Mouse (Mus musculus): ENCODE data around the gene Rbfox1. TPM values are rescaled to one million over a fixed set of nuclear protein-coding genes. Genes with fewer than 3 reads are reported as not detected.
A peak's percentile ranks its signal among the peaks of the same experiment; 100 is the strongest.

The Rbfox1 gene
- polyA plus RNA-seq, 1 experiment from 2014 or later: 125 TPM

DNA sequence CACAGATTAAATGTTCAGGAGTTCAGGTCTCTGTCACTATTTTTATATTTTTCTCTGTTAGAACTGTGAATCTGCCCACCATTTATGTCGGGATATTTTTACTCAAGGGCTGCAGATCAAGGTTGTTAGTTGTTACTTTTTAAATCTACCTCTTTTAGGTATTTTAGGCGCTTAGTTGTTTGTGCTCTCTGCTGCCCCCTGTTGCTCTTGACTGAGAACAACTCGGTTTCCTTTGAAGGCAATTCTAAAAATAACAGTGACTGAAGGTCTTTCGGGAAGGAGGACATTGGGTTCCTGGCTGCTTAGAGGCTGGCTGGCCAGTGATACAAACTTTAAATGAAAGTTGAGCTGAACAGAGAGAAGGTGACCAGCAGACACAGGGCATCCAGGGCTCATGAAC lies 54.9 kb downstream of the Rbfox1 start:
- H3K27me3 ChIP-seq (ENCODE audit: control insufficient read depth, insufficient read depth, low read length): no peaks in the 10 kb centered on the region
- H3K4me2 ChIP-seq (ENCODE audit: low read length): no peak overlapping the region
- H3K9ac ChIP-seq (replicated peaks; ENCODE audit: low read length): no peak overlapping the region
- 68% methylated on average over 4 of the region's 4 CpGs for WGBS
- no peaks in the 10 kb centered on the region for H3K9me3 ChIP-seq (ENCODE audit: control insufficient read depth, low read length)
- no peaks in the 10 kb centered on the region for H3K4me1 ChIP-seq (ENCODE audit: control insufficient read depth, insufficient read depth, low read length)
- peak; percentile 26 for DNase-seq
- no peak overlapping the region for H3K27ac ChIP-seq (replicated peaks; ENCODE audit: low read depth, low read length)
- no peak for ATAC-seq (ENCODE audit: low FRiP score, low TSS enrichment)
- no peaks in the 10 kb centered on the region for H3K36me3 ChIP-seq (ENCODE audit: control insufficient read depth, insufficient read depth, low read length)
- H3K4me3 ChIP-seq (replicated peaks; ENCODE audit: low read depth, low read length): no peak overlapping the region

DNA sequence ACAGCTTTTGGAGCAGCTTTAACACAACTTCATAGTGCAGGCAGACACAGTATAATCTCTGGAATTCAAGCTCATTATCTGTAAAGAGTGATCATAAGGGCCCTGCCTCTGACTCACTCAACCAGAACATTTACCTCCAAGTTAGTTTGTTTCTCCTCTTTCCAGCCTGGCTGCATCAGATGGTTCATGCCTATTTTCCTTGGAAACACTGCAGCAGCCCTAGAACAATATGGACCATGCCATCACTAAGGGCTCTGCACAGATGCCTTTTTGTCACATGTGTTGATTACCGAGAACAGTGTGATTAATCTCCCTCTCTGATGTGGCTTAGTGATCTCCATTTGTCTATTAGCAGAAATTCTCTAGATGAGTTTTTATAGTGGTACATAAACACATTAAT lies 60.5 kb downstream of the Rbfox1 start:
- WGBS: 56% methylated on average over 1 of the region's 1 CpGs
- no peak overlapping the region for H3K4me2 ChIP-seq (ENCODE audit: low read length)

DNA sequence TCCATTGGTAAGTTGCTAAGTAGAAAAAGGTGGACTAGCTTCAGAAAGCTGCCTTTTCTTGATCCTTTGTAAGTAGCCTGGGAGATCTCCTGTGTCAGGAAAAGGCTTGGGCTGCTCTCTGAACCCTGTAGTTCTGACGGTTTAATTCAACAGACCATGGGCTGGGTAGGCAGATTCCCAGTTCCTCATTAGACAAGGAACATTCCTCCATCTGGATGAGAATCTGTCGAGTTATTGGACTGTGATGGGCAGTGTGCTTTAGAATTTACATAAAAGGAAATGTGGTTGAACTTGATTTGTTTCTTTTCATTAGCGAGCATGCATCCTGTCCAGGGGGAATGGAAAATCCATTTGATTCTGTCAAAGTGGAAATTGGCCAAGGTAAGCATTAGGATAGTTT lies 68.0 kb downstream of the Rbfox1 start:
- Histone ChIP-seq H3K4me1 (ENCODE audit: control insufficient read depth, insufficient read depth, low read length) (no peaks in the 10 kb centered on the region), H3K4me3 (replicated peaks; ENCODE audit: low read depth, low read length) (no peak overlapping the region), H3K4me2 (ENCODE audit: low read length) (no peak overlapping the region), H3K9ac (replicated peaks; ENCODE audit: low read length) (no peak overlapping the region), H3K36me3 (ENCODE audit: control insufficient read depth, insufficient read depth, low read length) (no peaks in the 10 kb centered on the region), H3K9me3 (ENCODE audit: control insufficient read depth, low read length) (no peaks in the 10 kb centered on the region), H3K27ac (replicated peaks; ENCODE audit: low read depth, low read length) (no peak overlapping the region), H3K27me3 (ENCODE audit: control insufficient read depth, insufficient read depth, low read length) (no peaks in the 10 kb centered on the region)
- ATAC-seq (ENCODE audit: low FRiP score, low TSS enrichment) (no peak), DNase-seq (no peak)
- 73% methylated on average over 3 of the region's 3 CpGs for WGBS

More for the DNA sequence above, 60.5 kb downstream of the Rbfox1 start:
- Histone ChIP-seq H3K27ac (replicated peaks; ENCODE audit: low read depth, low read length) (no peak overlapping the region), H3K4me3 (replicated peaks; ENCODE audit: low read depth, low read length) (no peak overlapping the region), H3K9ac (replicated peaks; ENCODE audit: low read length) (no peak overlapping the region), H3K27me3 (ENCODE audit: control insufficient read depth, insufficient read depth, low read length) (no peaks in the 10 kb centered on the region), H3K9me3 (ENCODE audit: control insufficient read depth, low read length) (no peaks in the 10 kb centered on the region), H3K36me3 (ENCODE audit: control insufficient read depth, insufficient read depth, low read length) (no peaks in the 10 kb centered on the region), H3K4me1 (ENCODE audit: control insufficient read depth, insufficient read depth, low read length) (no peaks in the 10 kb centered on the region)
- ATAC-seq (ENCODE audit: low FRiP score, low TSS enrichment) (no peak), DNase-seq (no peak)

DNA sequence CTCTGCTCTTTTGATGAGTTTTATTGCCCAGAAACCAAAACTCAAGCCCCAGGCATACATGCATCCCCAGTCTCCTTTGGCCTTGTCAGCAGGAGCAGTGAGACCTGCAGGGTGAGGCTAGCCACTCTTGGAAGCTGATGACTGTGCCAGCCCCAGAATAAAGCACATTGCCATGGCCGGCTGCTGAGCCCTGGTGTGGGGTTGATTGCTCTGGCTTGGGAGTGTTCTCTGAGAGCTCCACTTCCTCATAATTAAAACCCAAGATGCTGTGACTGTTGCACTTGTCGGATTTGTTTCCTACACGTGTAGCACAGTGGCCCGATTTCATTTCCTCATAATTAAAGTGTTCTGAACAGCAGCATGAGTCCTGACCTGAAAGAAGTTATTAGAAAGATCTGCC lies 72.3 kb downstream of the Rbfox1 start:
- Histone ChIP-seq H3K27ac (replicated peaks; ENCODE audit: low read depth, low read length) (no peak overlapping the region), H3K4me3 (replicated peaks; ENCODE audit: low read depth, low read length) (no peak overlapping the region), H3K4me2 (ENCODE audit: low read length) (no peak overlapping the region), H3K4me1 (ENCODE audit: control insufficient read depth, insufficient read depth, low read length) (no peaks in the 10 kb centered on the region), H3K27me3 (ENCODE audit: control insufficient read depth, insufficient read depth, low read length) (no peaks in the 10 kb centered on the region), H3K36me3 (ENCODE audit: control insufficient read depth, insufficient read depth, low read length) (no peaks in the 10 kb centered on the region), H3K9ac (replicated peaks; ENCODE audit: low read length) (no peak overlapping the region), H3K9me3 (ENCODE audit: control insufficient read depth, low read length) (no peaks in the 10 kb centered on the region)
- 82% methylated on average over 4 of the region's 4 CpGs for WGBS
- DNase-seq: no peak
- ATAC-seq (ENCODE audit: low FRiP score, low TSS enrichment): no peak

DNA sequence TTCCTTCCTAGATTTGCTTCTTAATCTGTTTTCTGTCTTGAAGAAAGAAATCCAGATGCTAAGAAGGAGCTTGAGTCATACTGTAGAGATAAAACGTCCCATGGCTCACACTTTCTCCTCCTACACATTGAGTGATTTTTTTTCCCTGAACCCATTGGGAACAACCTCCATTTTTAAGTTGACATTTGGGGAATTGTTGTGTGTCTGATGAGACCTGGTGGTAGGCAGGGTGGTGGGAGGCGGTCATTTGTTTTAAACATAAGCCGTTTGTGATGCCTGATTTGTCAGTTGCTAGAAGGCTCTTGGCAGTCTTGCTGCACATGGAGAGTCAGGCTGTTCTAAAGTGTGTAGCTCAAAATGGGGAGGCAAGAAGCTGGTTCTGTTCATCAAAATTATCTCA lies 76.6 kb downstream of the Rbfox1 start:
- no peaks in the 10 kb centered on the region for H3K4me1 ChIP-seq (ENCODE audit: control insufficient read depth, insufficient read depth, low read length)
- H3K27me3 ChIP-seq (ENCODE audit: control insufficient read depth, insufficient read depth, low read length): no peaks in the 10 kb centered on the region
- H3K4me2 ChIP-seq (ENCODE audit: low read length): no peak overlapping the region
- DNase-seq (no peak), ATAC-seq (ENCODE audit: low FRiP score, low TSS enrichment) (no peak)
- no peaks in the 10 kb centered on the region for H3K36me3 ChIP-seq (ENCODE audit: control insufficient read depth, insufficient read depth, low read length)
- H3K4me3 ChIP-seq (replicated peaks; ENCODE audit: low read depth, low read length): no peak overlapping the region
- H3K9ac ChIP-seq (replicated peaks; ENCODE audit: low read length): no peak overlapping the region
- no peaks in the 10 kb centered on the region for H3K9me3 ChIP-seq (ENCODE audit: control insufficient read depth, low read length)
- 88% methylated on average over 3 of the region's 3 CpGs for WGBS
- no peak overlapping the region for H3K27ac ChIP-seq (replicated peaks; ENCODE audit: low read depth, low read length)

DNA sequence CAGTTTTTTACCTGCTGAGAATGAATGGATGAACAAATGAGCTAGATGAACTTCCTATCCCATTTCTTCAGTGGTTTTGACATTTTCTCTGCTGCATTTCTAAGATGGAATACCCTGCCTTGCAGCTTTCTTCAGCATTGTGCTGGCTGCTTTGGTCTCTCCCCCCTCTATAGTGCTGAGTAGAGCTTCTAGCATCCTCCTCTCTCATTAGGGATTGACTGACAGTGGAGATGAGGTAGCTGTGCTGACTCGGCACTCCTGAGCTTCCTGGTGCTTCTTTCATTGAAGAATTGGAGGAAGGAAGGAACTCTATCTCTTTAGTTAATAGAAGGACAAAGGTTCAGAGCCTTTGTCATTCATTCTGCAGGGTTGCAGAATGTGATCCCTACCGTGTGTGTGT lies 89.0 kb downstream of the Rbfox1 start:
- H3K27me3 ChIP-seq (ENCODE audit: control insufficient read depth, insufficient read depth, low read length): no peaks in the 10 kb centered on the region
- DNase-seq (no peak), ATAC-seq (ENCODE audit: low FRiP score, low TSS enrichment) (no peak)
- 47% methylated on average over 2 of the region's 2 CpGs for WGBS
- no peak overlapping the region for H3K4me2 ChIP-seq (ENCODE audit: low read length)
- no peaks in the 10 kb centered on the region for H3K36me3 ChIP-seq (ENCODE audit: control insufficient read depth, insufficient read depth, low read length)
- H3K9me3 ChIP-seq (ENCODE audit: control insufficient read depth, low read length): no peaks in the 10 kb centered on the region
- H3K4me1 ChIP-seq (ENCODE audit: control insufficient read depth, insufficient read depth, low read length): no peaks in the 10 kb centered on the region
- H3K27ac ChIP-seq (replicated peaks; ENCODE audit: low read depth, low read length): no peak overlapping the region
- H3K4me3 ChIP-seq (replicated peaks; ENCODE audit: low read depth, low read length): no peak overlapping the region
- H3K9ac ChIP-seq (replicated peaks; ENCODE audit: low read length): no peak overlapping the region

DNA sequence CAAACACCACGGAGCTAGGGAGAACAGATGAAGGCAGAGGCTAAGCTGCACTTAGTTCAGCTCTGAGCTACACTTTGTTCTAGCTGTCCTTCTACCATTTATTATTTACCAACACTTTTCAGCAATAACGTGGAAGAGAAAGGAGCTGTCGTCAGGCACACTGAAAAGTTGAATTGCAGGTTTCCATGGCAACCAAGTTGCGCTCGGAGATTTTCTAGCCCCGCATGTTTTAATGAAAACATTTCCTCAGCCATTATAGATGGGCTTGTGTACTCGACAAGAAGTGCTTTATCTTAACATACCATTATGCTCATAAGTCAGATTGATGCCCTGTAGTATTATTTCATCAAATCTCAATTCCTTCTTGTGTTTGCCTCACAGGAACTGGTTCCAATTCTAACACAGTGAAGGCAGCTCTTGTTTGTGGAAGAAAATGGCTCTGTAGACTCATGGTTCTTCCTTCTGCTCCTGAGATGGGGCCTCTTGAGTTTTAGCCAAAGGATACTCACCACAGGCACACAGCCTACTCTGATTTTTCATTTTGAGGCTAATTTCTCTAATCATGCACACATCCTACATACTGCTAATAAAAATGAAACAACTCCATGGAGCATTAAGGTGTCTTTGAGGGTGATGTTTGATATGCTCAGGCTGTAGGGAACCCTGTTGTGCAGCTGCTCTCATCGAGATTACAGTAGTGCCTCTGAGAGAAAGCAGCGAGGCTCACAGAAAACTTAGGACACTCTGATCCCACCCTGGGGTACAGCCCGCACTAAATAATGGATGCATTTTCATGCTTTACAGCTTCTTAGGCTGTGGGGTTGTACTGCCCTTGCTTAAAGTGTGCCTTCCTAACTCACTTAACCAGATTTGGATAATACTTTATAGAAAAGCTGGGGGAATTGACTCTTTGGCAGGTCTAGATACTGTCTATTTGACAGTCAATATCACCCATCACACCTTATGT lies 107.2 kb downstream of the Rbfox1 start:
- WGBS: 15% methylated on average over 10 of the region's 10 CpGs
- H3K4me2 ChIP-seq (ENCODE audit: low read length): no peak overlapping the region
- no peak overlapping the region for H3K9ac ChIP-seq (replicated peaks; ENCODE audit: low read length)
- no peaks in the 10 kb centered on the region for H3K27me3 ChIP-seq (ENCODE audit: control insufficient read depth, insufficient read depth, low read length)
- no peaks in the 10 kb centered on the region for H3K36me3 ChIP-seq (ENCODE audit: control insufficient read depth, insufficient read depth, low read length)
- H3K4me3 ChIP-seq (replicated peaks; ENCODE audit: low read depth, low read length): no peak overlapping the region
- no peak; the same call in 1 of the 2 replicates for ATAC-seq (ENCODE audit: low FRiP score, low TSS enrichment)
- no peaks in the 10 kb centered on the region for H3K9me3 ChIP-seq (ENCODE audit: control insufficient read depth, low read length)
- peak; percentile 88 for DNase-seq
- peak overlapping the region; percentile 28; the same call in 1 of the 2 replicates for H3K27ac ChIP-seq (replicated peaks; ENCODE audit: low read depth, low read length)
- peaks cover 19% of the 10 kb centered on the region for H3K4me1 ChIP-seq (ENCODE audit: control insufficient read depth, insufficient read depth, low read length)

DNA sequence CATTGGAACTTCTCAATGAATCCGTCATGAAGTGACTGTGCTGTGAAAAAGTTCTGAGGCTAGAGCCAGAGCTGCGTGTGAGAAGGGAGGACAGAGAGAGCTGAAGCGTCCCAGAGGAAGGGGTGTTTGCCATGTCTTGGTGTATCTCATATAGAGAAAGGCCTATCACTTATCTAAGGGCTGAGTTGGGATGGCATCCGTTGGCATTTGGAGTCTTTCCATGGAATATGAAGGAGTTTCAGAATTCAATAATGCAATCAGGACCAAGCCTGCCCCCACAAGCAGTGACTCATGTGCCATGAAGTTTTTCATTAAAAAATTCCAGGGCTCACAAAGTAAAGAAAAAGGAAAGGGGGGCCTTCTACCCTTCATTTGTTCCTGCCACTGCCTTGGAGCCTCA lies 112.0 kb downstream of the Rbfox1 start:
- no peaks in the 10 kb centered on the region for H3K27me3 ChIP-seq (ENCODE audit: control insufficient read depth, insufficient read depth, low read length)
- no peak overlapping the region for H3K4me2 ChIP-seq (ENCODE audit: low read length)
- no peak overlapping the region for H3K9ac ChIP-seq (replicated peaks; ENCODE audit: low read length)
- no peak overlapping the region for H3K27ac ChIP-seq (replicated peaks; ENCODE audit: low read depth, low read length)
- peaks cover 12% of the 10 kb centered on the region for H3K4me1 ChIP-seq (ENCODE audit: control insufficient read depth, insufficient read depth, low read length)
- DNase-seq (no peak), ATAC-seq (ENCODE audit: low FRiP score, low TSS enrichment) (no peak)
- 31% methylated on average over 4 of the region's 4 CpGs for WGBS
- H3K9me3 ChIP-seq (ENCODE audit: control insufficient read depth, low read length): no peaks in the 10 kb centered on the region
- no peaks in the 10 kb centered on the region for H3K36me3 ChIP-seq (ENCODE audit: control insufficient read depth, insufficient read depth, low read length)
- H3K4me3 ChIP-seq (replicated peaks; ENCODE audit: low read depth, low read length): no peak overlapping the region

DNA sequence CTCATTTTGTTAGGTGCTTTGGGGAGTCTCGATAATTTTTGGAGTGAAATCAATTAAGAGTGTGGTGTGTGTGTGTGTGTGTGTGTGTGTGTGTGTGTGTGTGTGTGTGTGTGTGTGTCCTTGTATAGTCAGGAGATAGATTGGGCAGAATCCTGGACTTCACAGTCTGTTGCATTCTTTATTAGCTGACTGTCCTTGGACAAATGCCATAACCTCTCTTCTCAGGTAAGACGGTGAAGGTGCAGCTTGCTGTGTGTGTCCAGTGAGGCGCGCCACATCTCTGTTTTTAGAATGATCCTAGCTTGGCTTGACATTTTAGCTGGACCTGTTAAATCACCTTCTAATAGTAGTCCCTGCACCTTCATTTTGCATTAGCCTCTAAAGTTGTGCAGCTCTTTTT lies 112.5 kb downstream of the Rbfox1 start:
- no peak overlapping the region for H3K9ac ChIP-seq (replicated peaks; ENCODE audit: low read length)
- ATAC-seq (ENCODE audit: low FRiP score, low TSS enrichment) (no peak), DNase-seq (no peak)
- H3K4me3 ChIP-seq (replicated peaks; ENCODE audit: low read depth, low read length): no peak overlapping the region
- no peaks in the 10 kb centered on the region for H3K9me3 ChIP-seq (ENCODE audit: control insufficient read depth, low read length)
- H3K4me1 ChIP-seq (ENCODE audit: control insufficient read depth, insufficient read depth, low read length): peaks cover 9% of the 10 kb centered on the region; the same call in 1 of the 2 replicates
- H3K36me3 ChIP-seq (ENCODE audit: control insufficient read depth, insufficient read depth, low read length): no peaks in the 10 kb centered on the region
- 84% methylated on average over 4 of the region's 4 CpGs for WGBS
- no peaks in the 10 kb centered on the region for H3K27me3 ChIP-seq (ENCODE audit: control insufficient read depth, insufficient read depth, low read length)
- H3K4me2 ChIP-seq (ENCODE audit: low read length): no peak overlapping the region
- no peak overlapping the region for H3K27ac ChIP-seq (replicated peaks; ENCODE audit: low read depth, low read length)

All from midbrain, embryonic 14.5 days (tissue).